Mouse (Mus musculus) stomach, postnatal 0 days (tissue): Measurements from ENCODE around the gene Samd4b.

Source experiments
- CTCF ChIP-seq: IDR thresholded peaks from 2 replicates; pipeline ENCODE4 v1.5.1; 2016; ENCODE audit warnings: antibody characterized with exemption, low read depth, mild to moderate bottlenecking, moderate library complexity
- EP300 ChIP-seq: optimal IDR thresholded peaks from 2 replicates; pipeline ENCODE3; 2016; ENCODE audit warnings: antibody characterized with exemption

DNA sequence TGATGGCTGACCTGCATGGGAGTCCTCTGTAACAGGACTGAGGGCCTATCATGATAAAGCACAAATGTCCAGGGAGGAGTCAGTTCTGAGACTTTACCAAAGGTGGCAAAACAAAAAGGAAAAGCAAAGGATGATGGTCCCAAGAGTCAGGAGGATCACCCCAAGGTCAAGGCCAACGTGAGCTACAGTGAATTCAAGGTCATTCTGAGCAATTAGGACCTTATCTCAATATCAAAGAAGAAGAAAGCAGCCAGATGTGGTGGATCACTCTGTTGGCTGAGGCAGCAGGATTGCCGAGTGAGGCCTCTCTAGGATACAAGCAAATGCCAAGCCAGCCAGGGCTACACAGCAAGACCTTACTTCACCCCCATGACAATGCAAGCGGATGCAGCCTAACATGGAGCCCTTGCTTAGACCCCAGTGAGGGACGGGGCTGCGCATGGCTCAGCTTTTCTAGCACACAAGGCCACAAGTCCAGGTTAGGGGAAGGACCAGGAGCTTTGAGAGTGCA is 19.3 kb downstream of the Samd4b start:
- no peak for TF ChIP-seq CTCF
- TF ChIP-seq EP300, result no peak
